Mouse (Mus musculus) intestine, embryonic 15.5 days (tissue): Measurements from ENCODE around the gene Rabl6. TPM values are rescaled to one million over a fixed set of nuclear protein-coding genes. Genes with fewer than 3 reads are reported as not detected.

Experiments
- ATAC-seq: fragments of 200-750 bp; cut with Nextera tagmentation; 2 replicates; pipeline ENCODE4 v1.8.0; 2017; ENCODE audit warnings: moderate TSS enrichment, moderate library complexity
- H3K27ac ChIP-seq: fragments of 300-500 bp; sonication (generic); 2 replicates; pipeline ENCODE4 v1.5.1; 2015; ENCODE audit warnings: mild to moderate bottlenecking, inconsistent platforms
- H3K27me3 ChIP-seq: fragments of 300-500 bp; sonication (generic); replicated peaks from 2 replicates; pipeline ENCODE4 v1.6.1; 2015; ENCODE audit warnings: inconsistent platforms
- H3K36me3 ChIP-seq: fragments of 300-500 bp; sonication (generic); 2 replicates; pipeline ENCODE4 v1.6.1; 2015; ENCODE audit warnings: inconsistent platforms
- H3K4me1 ChIP-seq: fragments of 300-500 bp; sonication (generic); replicated peaks from 2 replicates; pipeline ENCODE4 v1.6.1; 2015; ENCODE audit warnings: inconsistent platforms
- H3K4me2 ChIP-seq: fragments of 300-500 bp; sonication (generic); replicated peaks from 2 replicates; pipeline ENCODE4 v1.6.1; 2015; ENCODE audit warnings: mild to moderate bottlenecking, inconsistent platforms
- H3K4me3 ChIP-seq: fragments of 300-500 bp; sonication (generic); replicated peaks from 2 replicates; pipeline ENCODE4 v1.5.1; 2015; ENCODE audit warnings: inconsistent platforms
- H3K9ac ChIP-seq: fragments of 300-500 bp; sonication (generic); 2 replicates; pipeline ENCODE4 v1.6.1; 2015; ENCODE audit warnings: inconsistent platforms
- H3K9me3 ChIP-seq: fragments of 300-500 bp; sonication (generic); 2 replicates; pipeline ENCODE4 v1.6.1; 2016; ENCODE audit warnings: inconsistent platforms
- WGBS: fragments of 180-500 bp; shearing (Covaris S2); methylation state at CpG from one replicate; pipeline ENCODE4 v1.1.7; 2015; 5-methylcytosine and 5-hydroxymethylcytosine counted together
- polyA plus RNA-seq: library from polyadenylated mRNA; unstranded; fragments of >200 nt; fragmentation: Nextera tagmentation; extraction: Ambion mirVana; gene quantifications from 2 replicates; pipeline ENCODE4 v1.2.1, GENCODE M21; 2015

Rabl6 gene
- 65.5 and 69.7 TPM in 2 replicates for polyA plus RNA-seq

- no peaks in the 10 kb centered on the region; the same call in 1 of the 2 replicates for H3K27me3 ChIP-seq
- WGBS, result under 1% methylated on average over 80 of the region's 80 CpGs
- H3K36me3 ChIP-seq, result peaks cover 4% of the 10 kb centered on the region; the same call in 1 of the 2 replicates
- peak within 1 kb of the TSS; percentile 92 for H3K9ac ChIP-seq
- peak; percentile 93 for ATAC-seq
- H3K27ac ChIP-seq, result peak within 1 kb of the TSS; percentile 95
- H3K4me3 ChIP-seq, result peak within 1 kb of the TSS; percentile 85
- no peaks in the 10 kb centered on the region for H3K9me3 ChIP-seq
- H3K4me1 ChIP-seq, result peaks cover 13% of the 10 kb centered on the region; the same call in 1 of the 2 replicates
- H3K4me2 ChIP-seq, result peak within 1 kb of the TSS; percentile 58
Observed at GRCm38 (mm10) chr2:25607761-25608622, at the start of gene Rabl6. Gene Rabl6 (minus strand): TSS chr2:25608521.

GRCm38 (mm10) chr2:25657652-25658051 lies 49.3 kb upstream of the Rabl6 start, which contains the start of gene Lcn5:
Gene Lcn5 (plus strand): TSS chr2:25657952.
- no peak within 1 kb of the TSS for H3K4me2 ChIP-seq
- ATAC-seq, result no peak
- no peaks in the 10 kb centered on the region for H3K27me3 ChIP-seq

GRCm38 (mm10) chr2:25657246-25657645 lies 48.9 kb upstream of the Rabl6 start:
- Histone ChIP-seq H3K9ac (no peak overlapping the region), H3K9me3 (no peaks in the 10 kb centered on the region), H3K36me3 (no peaks in the 10 kb centered on the region), H3K4me3 (no peak overlapping the region), H3K27ac (no peak overlapping the region), H3K4me1 (no peaks in the 10 kb centered on the region), H3K4me2 (no peak overlapping the region), H3K27me3 (no peaks in the 10 kb centered on the region)
- WGBS, result 82% methylated on average over 4 of the region's 4 CpGs
- ATAC-seq, result no peak

More at GRCm38 (mm10) chr2:25657652-25658051, 49.3 kb upstream of the Rabl6 start, which contains the start of gene Lcn5:
- no peak within 1 kb of the TSS for H3K4me3 ChIP-seq
- no peaks in the 10 kb centered on the region for H3K36me3 ChIP-seq
- H3K9me3 ChIP-seq, result no peaks in the 10 kb centered on the region
- no peak within 1 kb of the TSS for H3K9ac ChIP-seq
- H3K27ac ChIP-seq, result no peak within 1 kb of the TSS
- no peaks in the 10 kb centered on the region for H3K4me1 ChIP-seq

- no peak overlapping the region for H3K4me3 ChIP-seq
- no peaks in the 10 kb centered on the region for H3K4me1 ChIP-seq
- H3K4me2 ChIP-seq, result no peak overlapping the region
- no peak for ATAC-seq
- H3K36me3 ChIP-seq, result no peaks in the 10 kb centered on the region
- 77% methylated on average over 4 of the region's 4 CpGs for WGBS
- H3K27me3 ChIP-seq, result no peaks in the 10 kb centered on the region
- H3K9ac ChIP-seq, result no peak overlapping the region
- no peaks in the 10 kb centered on the region for H3K9me3 ChIP-seq
- no peak overlapping the region for H3K27ac ChIP-seq
Observed at GRCm38 (mm10) chr2:25656691-25657090, 48.4 kb upstream of the Rabl6 start.

- Histone ChIP-seq H3K4me3 (no peak overlapping the region), H3K4me2 (no peak overlapping the region), H3K9ac (no peak overlapping the region), H3K9me3 (no peaks in the 10 kb centered on the region), H3K27ac (no peak overlapping the region), H3K4me1 (no peaks in the 10 kb centered on the region), H3K36me3 (no peaks in the 10 kb centered on the region), H3K27me3 (no peaks in the 10 kb centered on the region)
- WGBS, result 41% methylated on average over 1 of the region's 1 CpGs
- no peak for ATAC-seq
Observed at GRCm38 (mm10) chr2:25654502-25654901, 46.2 kb upstream of the Rabl6 start.

- no peaks in the 10 kb centered on the region for H3K36me3 ChIP-seq
- H3K27me3 ChIP-seq, result no peaks in the 10 kb centered on the region
- no peaks in the 10 kb centered on the region for H3K9me3 ChIP-seq
- H3K4me2 ChIP-seq, result no peak within 1 kb of the TSS
- no peak within 1 kb of the TSS for H3K4me3 ChIP-seq
- no peak within 1 kb of the TSS for H3K9ac ChIP-seq
- 66% methylated on average over 2 of the region's 2 CpGs for WGBS
- no peaks in the 10 kb centered on the region for H3K4me1 ChIP-seq
- no peak within 1 kb of the TSS for H3K27ac ChIP-seq
- no peak for ATAC-seq
Observed at GRCm38 (mm10) chr2:25652902-25653301, 44.6 kb upstream of the Rabl6 start, which contains the start of gene Lcn8. Gene Lcn8 (plus strand): TSS chr2:25653120.

- no peak overlapping the region for H3K4me2 ChIP-seq
- WGBS, result 21% methylated on average over 6 of the region's 6 CpGs
Observed at GRCm38 (mm10) chr2:25639890-25640289, 31.6 kb upstream of the Rabl6 start.

GRCm38 (mm10) chr2:25634046-25634445 lies 25.7 kb upstream of the Rabl6 start:
- Histone ChIP-seq H3K9ac (no peak overlapping the region), H3K4me3 (no peak overlapping the region), H3K4me1 (no peaks in the 10 kb centered on the region), H3K27me3 (no peaks in the 10 kb centered on the region), H3K4me2 (no peak overlapping the region), H3K27ac (no peak overlapping the region), H3K9me3 (no peaks in the 10 kb centered on the region), H3K36me3 (no peaks in the 10 kb centered on the region)
- WGBS, result 56% methylated on average over 1 of the region's 1 CpGs
- no peak for ATAC-seq

More at GRCm38 (mm10) chr2:25639890-25640289, 31.6 kb upstream of the Rabl6 start:
- H3K36me3 ChIP-seq, result no peaks in the 10 kb centered on the region
- H3K9me3 ChIP-seq, result no peaks in the 10 kb centered on the region
- no peak overlapping the region for H3K4me3 ChIP-seq
- H3K4me1 ChIP-seq, result no peaks in the 10 kb centered on the region
- H3K27ac ChIP-seq, result no peak overlapping the region
- no peak overlapping the region for H3K9ac ChIP-seq
- ATAC-seq, result no peak
- no peaks in the 10 kb centered on the region; the same call in 1 of the 2 replicates for H3K27me3 ChIP-seq

GRCm38 (mm10) chr2:25633616-25634015 lies 25.3 kb upstream of the Rabl6 start:
- Histone ChIP-seq H3K9me3 (no peaks in the 10 kb centered on the region), H3K4me3 (no peak overlapping the region), H3K27me3 (no peaks in the 10 kb centered on the region), H3K36me3 (no peaks in the 10 kb centered on the region), H3K4me1 (no peaks in the 10 kb centered on the region), H3K4me2 (no peak overlapping the region), H3K27ac (no peak overlapping the region), H3K9ac (no peak overlapping the region)
- WGBS, result 75% methylated on average over 3 of the region's 3 CpGs
- no peak for ATAC-seq

GRCm38 (mm10) chr2:25628738-25629137 lies 20.4 kb upstream of the Rabl6 start:
- WGBS, result 48% methylated on average over 4 of the region's 4 CpGs
- Histone ChIP-seq H3K27me3 (no peaks in the 10 kb centered on the region), H3K9me3 (no peaks in the 10 kb centered on the region), H3K27ac (no peak overlapping the region), H3K4me2 (no peak overlapping the region), H3K4me3 (no peak overlapping the region), H3K9ac (no peak overlapping the region), H3K36me3 (no peaks in the 10 kb centered on the region), H3K4me1 (no peaks in the 10 kb centered on the region)
- ATAC-seq, result no peak

- no peaks in the 10 kb centered on the region for H3K27me3 ChIP-seq
- H3K36me3 ChIP-seq, result no peaks in the 10 kb centered on the region
- H3K4me1 ChIP-seq, result no peaks in the 10 kb centered on the region
- ATAC-seq, result no peak
- no peak within 1 kb of the TSS for H3K27ac ChIP-seq
- H3K4me2 ChIP-seq, result no peak within 1 kb of the TSS
- H3K9ac ChIP-seq, result no peak within 1 kb of the TSS
- no peaks in the 10 kb centered on the region for H3K9me3 ChIP-seq
- H3K4me3 ChIP-seq, result no peak within 1 kb of the TSS
- WGBS, result 71% methylated on average over 6 of the region's 6 CpGs
Observed at GRCm38 (mm10) chr2:25627811-25628210, 19.5 kb upstream of the Rabl6 start, which contains the start of gene Fcna. Gene Fcna (minus strand): TSS chr2:25628030.

GRCm38 (mm10) chr2:25625986-25626385 lies 17.7 kb upstream of the Rabl6 start:
- no peak for ATAC-seq
- Histone ChIP-seq H3K4me1 (0 out of 2 replicates have a peak, but pooled peaks cover 4% of the 10 kb centered on the region), H3K4me2 (no peak overlapping the region), H3K27me3 (no peaks in the 10 kb centered on the region), H3K4me3 (no peak overlapping the region), H3K9ac (no peak overlapping the region), H3K36me3 (no peaks in the 10 kb centered on the region), H3K9me3 (no peaks in the 10 kb centered on the region), H3K27ac (no peak overlapping the region)
- 57% methylated on average over 5 of the region's 5 CpGs for WGBS
